Mouse (Mus musculus) myocyte (in vitro differentiated cells): ENCODE measurements around the gene Usp48. TPM values are rescaled to one million over a fixed set of nuclear protein-coding genes. Genes with fewer than 3 reads are reported as not detected.

Source experiments
- H3K27me3 ChIP-seq: one replicate; pipeline ENCODE4 v1.6.1; 2011; ENCODE audit not compliant: control insufficient read depth, insufficient read depth, insufficient read length
- H3K36me3 ChIP-seq: one replicate; pipeline ENCODE4 v1.6.1; 2011; ENCODE audit not compliant: control insufficient read depth, insufficient read depth
- H3K4me2 ChIP-seq: one replicate; pipeline ENCODE4 v1.6.1; 2011; ENCODE audit warnings: low read depth, control low read depth
- H3K4me3 ChIP-seq: one replicate; pipeline ENCODE4 v1.5.1; 2011; ENCODE audit warnings: mild to moderate bottlenecking, control low read depth, moderate library complexity
- H3K79me2 ChIP-seq: one replicate; pipeline ENCODE4 v1.6.1; 2011; ENCODE audit not compliant: control insufficient read depth, insufficient read depth
- H3ac ChIP-seq: one replicate; pipeline ENCODE4 v1.6.1; 2011; ENCODE audit not compliant: control insufficient read depth, insufficient read length
- CEBPB ChIP-seq: IDR thresholded peaks from 2 replicates; pipeline ENCODE4 v1.6.1; 2011; ENCODE audit warnings: mild to moderate bottlenecking, moderate library complexity; ENCODE audit not compliant: poor library complexity, insufficient read depth, severe bottlenecking
- E2F4 ChIP-seq: IDR thresholded peaks from one replicate; pipeline ENCODE4 v1.6.1; 2011; ENCODE audit warnings: mild to moderate bottlenecking, control low read depth, moderate library complexity; ENCODE audit not compliant: insufficient read depth
- MAX ChIP-seq: IDR thresholded peaks from one replicate; pipeline ENCODE4 v1.6.1; 2011; ENCODE audit warnings: low read depth, mild to moderate bottlenecking, control low read depth
- MYOD1 ChIP-seq, 3 experiments: IDR thresholded peaks; one replicate each; pipeline ENCODE4 v1.6.1; 2011; ENCODE audit warnings: control low read depth in 2 of 3, low read depth in 2 of 3, mild to moderate bottlenecking in 2 of 3, moderate library complexity in 1 of 3; ENCODE audit not compliant: insufficient read length in 2 of 3, control insufficient read depth in 1 of 3
- MYOG ChIP-seq, 3 experiments: IDR thresholded peaks; one replicate each; pipeline ENCODE4 v1.6.1; 2011; ENCODE audit warnings: control low read depth in 2 of 3, low read depth in 2 of 3, mild to moderate bottlenecking in 2 of 3; ENCODE audit not compliant: insufficient read length in 2 of 3, control insufficient read depth in 1 of 3, insufficient read depth in 1 of 3
- POLR2A ChIP-seq: IDR thresholded peaks from one replicate; pipeline ENCODE4 v1.6.1; 2011; ENCODE audit warnings: low read depth, mild to moderate bottlenecking, control low read depth, moderate library complexity; ENCODE audit not compliant: insufficient read length
- POLR2AphosphoS2 ChIP-seq: IDR thresholded peaks from one replicate; pipeline ENCODE4 v1.6.1; 2011; ENCODE audit warnings: low read depth, control low read depth; ENCODE audit not compliant: insufficient read length
- REST ChIP-seq: IDR thresholded peaks from one replicate; pipeline ENCODE4 v1.6.1; 2011; ENCODE audit warnings: mild to moderate bottlenecking, control low read depth, moderate library complexity; ENCODE audit not compliant: insufficient read depth, insufficient read length
- SRF ChIP-seq: IDR thresholded peaks from one replicate; pipeline ENCODE4 v1.6.1; 2011; ENCODE audit warnings: low read depth; ENCODE audit not compliant: control insufficient read depth, insufficient read length
- TCF12 ChIP-seq: IDR thresholded peaks from one replicate; pipeline ENCODE4 v1.6.1; 2011; ENCODE audit warnings: mild to moderate bottlenecking, control low read depth; ENCODE audit not compliant: poor library complexity, insufficient read depth, severe bottlenecking
- TCF3 ChIP-seq: IDR thresholded peaks from one replicate; pipeline ENCODE4 v1.6.1; 2011; ENCODE audit warnings: low read depth, control low read depth; ENCODE audit not compliant: insufficient read length
- USF1 ChIP-seq: IDR thresholded peaks from one replicate; pipeline ENCODE4 v1.6.1; 2011; ENCODE audit warnings: low read depth, mild to moderate bottlenecking, control low read depth, moderate library complexity
- polyA plus RNA-seq: library from polyadenylated mRNA; unstranded; fragments of >200 nt; fragmentation: generic; extraction: Trizol; gene quantifications from one replicate; pipeline ENCODE4 v1.2.1, GENCODE M21; 2012; ENCODE audit warnings: missing spikeins

Usp48 gene
- polyA plus RNA-seq, 1 experiment = 14.2 TPM

DNA sequence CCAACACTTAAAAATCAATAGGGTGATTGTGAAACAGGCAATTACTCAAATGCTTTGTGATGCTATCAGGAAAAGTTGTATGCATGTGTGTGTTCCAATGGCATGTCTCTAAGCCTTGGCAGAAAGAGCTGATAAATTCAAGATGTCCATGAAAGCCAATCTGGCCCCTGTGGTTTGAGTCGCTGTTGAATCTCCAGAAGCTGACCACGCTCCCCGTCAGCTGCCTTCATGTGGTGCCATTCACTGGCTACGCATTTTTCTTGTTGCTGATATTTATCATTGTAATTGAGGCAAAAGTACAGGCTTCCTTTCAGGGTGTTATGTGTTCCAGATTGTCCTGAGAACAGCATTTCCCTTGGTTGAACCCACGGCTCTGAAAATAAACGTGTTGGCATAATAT lies 54.1 kb downstream of the Usp48 start:
- Histone ChIP-seq H3K27me3 (no peaks in the 10 kb centered on the region), H3K4me3 (no peak overlapping the region), H3K36me3 (peaks cover 26% of the 10 kb centered on the region), H3ac (no peak overlapping the region), H3K4me2 (no peak overlapping the region), H3K79me2 (no peaks in the 10 kb centered on the region)
- TF ChIP-seq MYOG (IDR thresholded peaks at IDR 0.05; ENCODE audit: control insufficient read depth in 1 of 3, insufficient read depth in 1 of 3, insufficient read length in 2 of 3, low read depth in 2 of 3) = peak in 1 of 3 experiments; percentile 18
- no peak for TF ChIP-seq REST
- TF ChIP-seq USF1 = no peak
- peak in 1 of 3 experiments; percentile 47 for TF ChIP-seq MYOD1 (IDR thresholded peaks at IDR 0.05; ENCODE audit: control insufficient read depth in 1 of 3, insufficient read length in 2 of 3, low read depth in 2 of 3)
- TF ChIP-seq POLR2A = no peak
- TF ChIP-seq MAX = no peak
- no peak for TF ChIP-seq SRF
- TF ChIP-seq TCF3 = no peak
- no peak for TF ChIP-seq E2F4
- TF ChIP-seq POLR2AphosphoS2 = no peak
- no peak for TF ChIP-seq TCF12
- TF ChIP-seq CEBPB = no peak

- TF ChIP-seq TCF3 (no peak), MAX (no peak), TCF12 (no peak), POLR2A (no peak), E2F4 (no peak)
- Histone ChIP-seq H3K4me2 (no peak overlapping the region), H3K27me3 (no peaks in the 10 kb centered on the region), H3K4me3 (no peak overlapping the region), H3K36me3 (peaks cover 26% of the 10 kb centered on the region), H3K79me2 (no peaks in the 10 kb centered on the region), H3ac (no peak overlapping the region)
Measured at GRCm38 (mm10) chr4:137648230-137648629, 54.7 kb downstream of the Usp48 start.

GRCm38 (mm10) chr4:137650912-137651311 lies 57.4 kb downstream of the Usp48 start:
- Histone ChIP-seq H3K36me3 (peaks cover 16% of the 10 kb centered on the region), H3K4me2 (no peak overlapping the region), H3ac (no peak overlapping the region), H3K79me2 (no peaks in the 10 kb centered on the region), H3K4me3 (no peak overlapping the region), H3K27me3 (no peaks in the 10 kb centered on the region)
- no peak for TF ChIP-seq POLR2AphosphoS2

GRCm38 (mm10) chr4:137652835-137653346 lies 59.3 kb downstream of the Usp48 start:
- Histone ChIP-seq H3K4me2 (no peak overlapping the region), H3K4me3 (no peak overlapping the region), H3K36me3 (peaks cover 16% of the 10 kb centered on the region), H3K79me2 (no peaks in the 10 kb centered on the region), H3ac (no peak overlapping the region), H3K27me3 (no peaks in the 10 kb centered on the region)
- no peak for TF ChIP-seq MYOG (IDR thresholded peaks at IDR 0.05; ENCODE audit: control insufficient read depth in 1 of 3, insufficient read depth in 1 of 3, insufficient read length in 2 of 3, low read depth in 2 of 3)
- no peak for TF ChIP-seq MAX
- no peak for TF ChIP-seq MYOD1 (IDR thresholded peaks at IDR 0.05; ENCODE audit: control insufficient read depth in 1 of 3, insufficient read length in 2 of 3, low read depth in 2 of 3)
- no peak for TF ChIP-seq CEBPB
- no peak for TF ChIP-seq SRF
- TF ChIP-seq TCF3 = no peak
- TF ChIP-seq E2F4 = no peak
- TF ChIP-seq POLR2A = no peak
- TF ChIP-seq POLR2AphosphoS2 = no peak
- no peak for TF ChIP-seq REST
- TF ChIP-seq USF1 = no peak
- no peak for TF ChIP-seq TCF12

GRCm38 (mm10) chr4:137655241-137656031 lies 61.9 kb downstream of the Usp48 start:
- Histone ChIP-seq H3K4me3 (no peak overlapping the region), H3K4me2 (no peak overlapping the region), H3K27me3 (no peaks in the 10 kb centered on the region), H3ac (no peak overlapping the region), H3K79me2 (no peaks in the 10 kb centered on the region), H3K36me3 (peaks cover 8% of the 10 kb centered on the region)
- TF ChIP-seq POLR2AphosphoS2 = no peak
